Mouse (Mus musculus) olfactory bulb, adult 2 months (tissue): ENCODE measurements around the gene Shank3.

Source experiments
- CTCF ChIP-seq: fragments of 200-500 bp; IDR thresholded peaks from 2 replicates; pipeline ENCODE4 v1.5.1; 2012; ENCODE audit warnings: low read depth, mild to moderate bottlenecking, low read length, moderate library complexity; ENCODE audit not compliant: insufficient read depth
- POLR2A ChIP-seq: fragments of 200-500 bp; IDR thresholded peaks from 2 replicates; pipeline ENCODE4 v1.6.1; 2012; ENCODE audit warnings: mild to moderate bottlenecking, low read depth, low read length, moderate library complexity; ENCODE audit not compliant: insufficient read depth

DNA sequence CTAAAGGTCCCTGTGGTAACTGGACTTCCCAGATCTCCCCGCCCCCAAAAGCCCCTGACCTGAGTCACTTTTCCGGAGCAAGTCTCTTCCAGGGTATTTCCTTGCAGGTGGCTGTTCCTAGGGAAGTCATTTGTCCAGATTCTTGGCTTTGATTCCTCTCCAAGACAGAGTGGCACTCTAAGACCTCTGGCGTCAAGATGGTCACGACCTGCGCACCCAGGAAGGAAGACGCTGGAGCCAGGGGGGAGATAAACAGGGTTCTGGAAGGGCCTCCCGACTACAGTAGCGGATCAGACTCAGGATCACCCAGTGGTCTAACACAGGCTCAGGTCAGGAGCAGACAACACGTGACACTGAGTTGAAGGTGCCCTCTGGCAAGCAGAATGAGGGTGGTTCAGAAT lies 22.3 kb upstream of the Shank3 start, which contains the start of gene Arsa:
- TF ChIP-seq CTCF, result no peak
- TF ChIP-seq POLR2A, result no peak
